Mouse (Mus musculus) mouse trophoblast stem cell (cell line): ENCODE data around the gene Prkca.
"Not testable (repeated sequence)": the region's sequence is repeated elsewhere in the genome, so short reads cannot be mapped to it uniquely, and the experiment has no call there.

Experiments used
- in situ Hi-C, 2 experiments: fragments of 300-500 bp; cut with MseI, MboI; formaldehyde crosslinking; loops; 2 replicates in 1 of 2; 3 replicates in 1 of 2; pipeline ENCODE4 v1.15.1; 2025

The Prkca gene

GRCm38 (mm10) chr11:108119785-108120184 lies 223.9 kb downstream of the Prkca start:
- in situ Hi-C loops: no loop called here

DNA sequence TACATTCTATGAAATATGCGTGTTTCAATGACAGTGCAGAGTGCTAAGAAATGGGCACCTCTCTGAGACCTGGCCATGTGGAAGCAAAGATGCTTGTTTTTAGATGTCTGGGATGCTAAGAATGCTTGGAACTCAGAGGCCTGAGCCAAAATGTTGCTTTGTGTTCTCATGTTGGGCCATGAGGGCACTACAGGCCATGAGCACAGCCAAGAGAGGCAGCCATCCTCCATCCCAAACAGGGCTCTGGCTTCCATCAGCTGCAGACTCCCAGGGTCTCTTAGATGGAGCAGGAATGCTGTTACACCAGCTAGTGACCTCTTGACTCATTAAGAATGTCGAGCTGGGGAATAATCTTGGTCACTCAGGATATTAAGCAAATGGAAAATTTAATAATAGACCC lies 224.9 kb downstream of the Prkca start:
- in situ Hi-C loops: no loop called here

DNA sequence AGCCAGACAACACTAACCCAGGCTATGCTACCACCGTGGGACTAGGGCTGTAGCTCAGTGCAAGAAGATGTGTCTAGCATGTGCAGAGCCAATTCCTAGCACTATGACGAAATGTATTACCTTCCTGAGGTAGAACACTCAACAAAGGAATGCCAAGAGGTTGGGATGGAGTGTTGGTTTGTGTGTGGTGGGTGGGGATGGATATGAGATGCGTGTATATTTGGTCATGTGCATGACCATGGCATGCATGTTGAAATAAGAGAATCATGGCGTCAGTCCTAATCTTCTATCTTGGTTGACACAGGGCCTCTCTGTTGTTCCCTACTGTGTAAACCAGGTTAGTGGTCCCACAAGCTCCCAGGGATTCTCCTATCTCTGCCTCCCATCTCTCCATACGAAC lies 225.5 kb downstream of the Prkca start:
- in situ Hi-C loops: no loop called here

DNA sequence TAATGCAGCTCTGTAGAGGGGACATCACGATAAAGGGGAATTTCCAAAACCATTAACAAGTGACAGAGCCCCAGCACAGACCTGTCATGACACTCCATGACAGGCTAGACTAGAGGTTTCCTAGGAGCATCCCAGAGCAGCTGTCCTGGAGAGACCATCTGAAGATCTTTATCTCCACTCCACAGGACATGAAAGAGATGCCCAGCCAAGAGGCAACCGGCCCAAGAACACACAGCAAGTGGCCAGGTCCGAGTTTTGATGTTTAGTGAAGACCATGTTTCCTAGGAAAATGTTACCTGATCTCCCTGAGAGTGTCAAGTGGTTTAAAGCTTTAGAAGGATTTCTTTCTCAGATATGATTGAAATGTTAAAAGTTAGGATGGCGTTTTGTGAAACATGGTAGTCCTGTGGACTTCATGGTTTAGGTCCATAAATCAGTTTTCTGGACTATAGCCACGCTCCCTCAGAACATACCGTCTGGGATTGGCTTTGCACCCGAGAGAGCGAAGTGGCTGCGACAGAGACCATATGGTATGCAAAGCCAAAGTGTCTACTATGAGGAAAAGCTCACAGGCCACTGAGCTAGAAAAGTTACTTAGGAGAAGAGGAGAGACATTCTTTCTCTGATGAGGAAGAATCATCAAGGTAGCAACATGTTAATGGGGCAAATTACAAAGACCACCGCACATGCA lies 226.2 kb downstream of the Prkca start:
- in situ Hi-C loops: no loop called here

- in situ Hi-C loops: no loop called here
Measured at GRCm38 (mm10) chr11:108114091-108114490, 229.6 kb downstream of the Prkca start.

GRCm38 (mm10) chr11:108112437-108112836 lies 231.3 kb downstream of the Prkca start:
- in situ Hi-C loops: no loop called here

DNA sequence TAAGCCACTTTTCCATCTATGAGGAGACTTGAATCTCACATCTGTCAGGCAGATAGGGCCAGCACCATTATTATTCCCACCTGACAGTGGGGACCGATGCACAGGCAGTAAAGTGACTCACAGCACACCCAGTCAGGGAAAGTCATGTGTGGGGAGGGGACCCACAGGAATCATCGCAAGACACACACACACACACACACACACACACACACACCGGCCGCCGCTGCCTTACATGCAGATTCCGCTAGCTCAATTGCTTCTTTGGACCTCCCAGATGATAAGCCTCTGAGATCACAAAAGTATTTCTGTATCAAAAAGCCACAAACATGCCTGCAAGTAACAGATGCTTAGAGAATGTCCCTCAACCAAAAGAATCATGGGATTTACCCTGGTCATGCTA lies 239.6 kb downstream of the Prkca start:
- in situ Hi-C loops: no loop called here

DNA sequence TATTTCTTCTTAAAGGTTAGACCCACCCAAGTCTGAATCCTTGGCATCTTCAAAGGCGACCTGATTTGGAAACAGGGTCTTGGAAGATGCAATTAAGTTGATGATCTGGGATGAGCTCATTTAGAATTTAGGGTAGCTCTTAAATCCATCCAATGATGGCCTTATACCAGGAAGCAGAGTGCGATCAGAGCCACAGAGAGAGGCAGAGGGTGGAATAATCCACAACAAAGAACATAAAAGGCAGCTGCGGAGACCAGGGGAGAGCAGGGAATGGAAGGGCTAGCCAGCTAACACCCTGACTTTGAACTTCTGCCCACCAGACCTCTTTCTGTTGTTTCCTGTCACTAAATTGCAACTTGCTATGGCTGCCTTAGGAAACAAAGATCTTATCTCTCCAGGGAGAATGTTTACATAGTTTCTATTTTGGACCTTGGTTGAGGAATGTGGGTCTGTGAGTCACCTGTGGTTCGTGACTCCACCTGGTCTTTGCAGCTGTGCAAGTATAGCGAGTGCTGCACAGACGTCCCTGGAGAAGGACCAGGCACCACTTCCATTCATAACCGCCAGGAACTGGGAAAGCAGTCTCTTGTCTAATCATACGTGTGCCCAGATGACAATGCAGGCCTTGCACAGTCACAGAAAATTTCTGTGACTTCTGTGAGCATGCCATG lies 242.3 kb downstream of the Prkca start:
- in situ Hi-C loops: no loop called here

GRCm38 (mm10) chr11:108098306-108098705 lies 245.4 kb downstream of the Prkca start:
- in situ Hi-C loops: no loop called here

- in situ Hi-C loops: no loop called here
Measured at GRCm38 (mm10) chr11:108094796-108095195, 248.9 kb downstream of the Prkca start.

GRCm38 (mm10) chr11:108093248-108093647 lies 250.5 kb downstream of the Prkca start:
- in situ Hi-C loops: no loop called here

GRCm38 (mm10) chr11:108091238-108091637 lies 252.5 kb downstream of the Prkca start:
- in situ Hi-C loops: no loop called here

GRCm38 (mm10) chr11:108090706-108091105 lies 253.0 kb downstream of the Prkca start:
- in situ Hi-C loops: no loop called here

DNA sequence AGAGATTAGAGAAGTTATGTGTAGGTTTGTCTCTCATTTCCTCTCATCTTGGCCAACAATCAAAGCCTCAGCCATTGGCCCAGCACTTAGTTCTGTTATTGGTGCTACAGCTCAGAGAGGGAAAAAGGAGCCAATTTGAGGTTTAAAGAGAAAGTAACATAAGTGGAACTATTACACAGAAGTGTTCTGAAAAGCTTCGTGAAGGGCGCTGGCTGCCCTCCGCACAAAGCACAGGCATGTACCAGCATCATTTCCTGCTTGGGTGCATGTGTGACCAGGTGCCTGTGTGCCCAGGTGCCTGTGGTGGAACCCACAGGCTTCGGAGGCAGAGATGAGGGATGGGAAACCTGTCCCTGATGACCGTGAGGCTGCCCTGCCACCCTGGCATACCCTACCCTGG lies 255.7 kb downstream of the Prkca start:
- in situ Hi-C loops: no loop called here

DNA sequence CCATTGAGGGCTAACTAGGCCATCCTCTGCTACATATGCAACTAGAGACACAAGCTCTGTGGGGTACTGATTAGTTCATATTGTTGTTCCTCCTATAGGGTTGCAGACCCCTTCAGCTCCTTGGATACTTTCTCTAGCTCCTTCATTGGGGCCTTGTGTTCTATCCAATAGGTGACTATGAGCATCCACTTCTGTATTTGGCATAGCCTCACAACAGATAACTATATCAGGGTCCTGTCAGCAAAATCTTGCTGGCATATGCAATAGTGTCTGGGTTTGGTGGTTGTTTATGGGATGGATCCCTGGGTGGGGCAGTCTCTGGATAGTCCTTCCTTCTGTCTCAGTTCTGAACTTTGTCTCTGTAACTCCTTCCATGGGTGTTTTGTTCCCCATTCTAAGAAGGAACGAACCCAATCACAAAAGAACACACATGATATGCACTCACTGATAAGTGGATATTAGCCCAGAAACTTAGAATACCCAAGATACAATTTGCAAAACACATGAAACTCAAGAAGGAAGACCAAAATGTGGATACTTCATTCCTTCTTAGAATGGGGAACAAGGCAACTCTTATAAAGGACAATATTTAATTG lies 256.5 kb downstream of the Prkca start:
- in situ Hi-C loops: not testable (repeated sequence)

DNA sequence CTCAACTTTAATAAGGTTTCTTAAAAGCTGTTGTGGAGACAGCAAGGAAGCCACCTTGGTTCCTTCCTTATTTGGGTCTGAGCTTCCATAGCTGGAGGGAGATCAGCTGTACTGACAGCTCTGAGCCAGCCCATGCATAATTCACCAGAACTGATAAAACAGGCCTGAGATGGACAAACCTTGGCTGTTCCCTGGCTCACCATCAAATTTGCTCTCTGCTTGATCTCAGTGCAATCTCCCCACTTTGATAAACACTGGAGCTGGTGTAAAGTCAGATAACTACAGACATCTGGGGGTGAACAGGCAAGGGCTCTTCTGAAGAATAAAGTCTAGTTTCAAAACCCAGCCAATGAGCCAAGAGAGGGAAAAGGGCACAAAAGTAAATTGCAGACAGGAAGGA lies 261.1 kb downstream of the Prkca start:
- in situ Hi-C loops: no loop called here

DNA sequence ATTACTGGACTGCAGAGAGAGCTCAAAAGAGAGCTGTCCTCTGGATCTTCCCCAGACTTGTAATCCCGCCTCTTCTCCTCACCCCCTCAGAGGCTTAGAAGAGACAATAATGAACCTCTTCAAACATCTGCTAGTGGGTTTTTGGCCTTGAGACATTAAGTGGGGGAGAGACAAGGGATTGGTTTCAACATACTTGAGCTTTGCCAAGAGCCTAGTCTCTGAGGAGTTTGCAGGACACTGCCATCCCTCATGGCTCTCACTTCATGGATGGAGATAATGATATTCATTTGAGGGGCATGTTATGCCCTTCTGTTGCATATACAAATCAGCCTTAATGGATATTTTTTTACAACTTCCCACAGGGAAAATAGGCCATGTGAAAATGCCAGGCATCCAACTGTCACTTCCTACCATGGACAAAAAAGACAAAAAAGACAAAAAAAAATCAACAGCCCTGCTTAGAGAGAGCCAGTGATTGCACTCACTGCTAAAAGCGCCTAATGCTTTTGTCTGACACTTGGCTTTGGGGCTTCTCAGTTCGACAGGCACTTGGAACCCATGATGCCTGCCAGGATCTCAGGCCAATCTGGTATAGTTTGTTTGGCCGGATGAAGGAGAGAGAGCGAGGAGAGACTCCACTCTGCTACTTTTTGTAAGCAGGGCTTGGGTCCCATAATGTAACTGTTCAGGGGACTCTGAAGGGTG lies 263.6 kb downstream of the Prkca start:
- in situ Hi-C loops: no loop called here

DNA sequence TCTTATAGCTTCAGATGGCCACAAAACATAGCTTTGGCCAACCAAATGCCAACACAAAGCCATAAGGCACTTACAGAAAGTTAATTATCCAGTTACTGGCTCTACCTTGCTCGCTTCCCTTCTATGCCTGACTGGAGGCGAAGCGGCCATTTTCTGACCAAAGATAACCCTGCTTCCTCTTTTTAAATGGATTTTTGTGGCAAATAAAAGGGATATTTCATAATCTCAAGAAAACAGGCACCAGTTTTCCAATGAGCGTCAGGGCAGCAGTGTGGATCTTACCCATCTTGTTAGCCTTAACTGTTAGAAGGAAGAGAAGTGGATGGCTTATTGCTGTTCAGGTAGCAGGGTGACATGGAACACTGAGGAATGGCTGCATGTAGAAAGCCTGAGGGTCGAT lies 264.3 kb downstream of the Prkca start:
- in situ Hi-C loops: no loop called here

GRCm38 (mm10) chr11:108077514-108077913 lies 266.2 kb downstream of the Prkca start:
- in situ Hi-C loops: no loop called here

DNA sequence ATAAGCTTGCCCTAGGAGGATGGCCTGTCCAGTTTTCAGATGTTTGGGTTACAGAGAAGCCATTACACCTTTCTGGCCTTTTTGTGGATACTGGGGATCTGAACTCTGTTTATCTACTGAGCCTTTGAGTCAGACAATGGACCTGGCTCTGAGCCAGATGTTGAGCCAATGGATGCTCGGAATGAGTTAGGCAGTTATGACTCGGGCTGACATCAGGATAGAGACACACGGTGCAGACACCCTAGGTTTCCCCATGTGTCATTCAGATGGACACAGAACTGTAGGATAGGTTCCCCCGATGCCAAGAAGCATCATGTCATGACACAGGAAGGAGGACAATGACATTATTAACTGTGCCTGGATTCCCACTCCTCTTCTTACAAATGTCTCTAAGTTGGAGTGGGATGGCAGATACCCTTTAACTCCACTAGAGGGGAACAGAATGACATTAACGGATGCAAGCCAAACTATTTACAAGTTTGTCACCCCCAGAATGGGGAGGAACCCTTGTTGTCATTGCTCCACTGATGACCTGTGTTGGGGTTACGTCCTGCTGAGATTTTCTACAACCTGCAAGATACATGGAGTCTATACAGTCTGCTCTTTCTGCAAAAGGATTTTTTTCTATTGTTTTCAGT lies 271.0 kb downstream of the Prkca start:
- in situ Hi-C loops: no loop called here

- in situ Hi-C loops: no loop called here
Measured at GRCm38 (mm10) chr11:108071230-108071629, 272.5 kb downstream of the Prkca start.

GRCm38 (mm10) chr11:108070038-108070437 lies 273.7 kb downstream of the Prkca start:
- in situ Hi-C loops: no loop called here
